Mouse (Mus musculus): Measurements from ENCODE around the gene Apoo. TPM values are rescaled to one million over a fixed set of nuclear protein-coding genes. Genes with fewer than 3 reads are reported as not detected.

Apoo gene
- polyA plus RNA-seq, 1 experiment from 2014 or later: 123 TPM

Other genes starting within 250 kb of the Apoo start
- gene Zfx, start 243.4 kb upstream of the Apoo start, polyA plus RNA-seq (2014; fragmentation: Nextera tagmentation; extraction: Ambion mirVana): 27.7 and 30.6 TPM in 2 replicates
- 103 and 133 TPM in 2 replicates for gene Eif2s3x, start 154.3 kb upstream of the Apoo start, polyA plus RNA-seq (2014; fragmentation: Nextera tagmentation; extraction: Ambion mirVana)
- 12.1 and 12.2 TPM in 2 replicates for gene Klhl15, start 132.5 kb upstream of the Apoo start, polyA plus RNA-seq (2014; fragmentation: Nextera tagmentation; extraction: Ambion mirVana)
- 0.25 TPM in 1 of 2 replicates, not detected in the other for gene Fam90a1b, start 340 bp upstream of the Apoo start, polyA plus RNA-seq (2014; fragmentation: Nextera tagmentation; extraction: Ambion mirVana)
- gene Maged1, start 175.0 kb downstream of the Apoo start, polyA plus RNA-seq (2014; fragmentation: Nextera tagmentation; extraction: Ambion mirVana): 842 and 887 TPM in 2 replicates

Measured in hindbrain, embryonic 11.5 days (tissue).